Mouse (Mus musculus): ENCODE measurements around the gene Kcnj1. TPM values are rescaled to one million over a fixed set of nuclear protein-coding genes. Genes with fewer than 3 reads are reported as not detected.

Gene Kcnj1
- polyA plus RNA-seq, 1 experiment from 2014 or later, result not detected

GRCm38 (mm10) chr9:32448766-32449165 lies 76.5 kb downstream of the Kcnj1 start:
- Histone ChIP-seq H3K4me3 (ENCODE audit: low read depth, low read length) (no peak overlapping the region), H3K9me3 (ENCODE audit: control insufficient read depth, low read length) (no peaks in the 10 kb centered on the region), H3K4me2 (ENCODE audit: low read depth, low read length) (no peak overlapping the region), H3K36me3 (ENCODE audit: control insufficient read depth, insufficient read depth, low read length) (peaks cover 5% of the 10 kb centered on the region; the same call in 1 of the 2 replicates), H3K4me1 (ENCODE audit: control insufficient read depth, insufficient read depth, low read length) (no peaks in the 10 kb centered on the region; the same call in none of the 2 replicates), H3K27me3 (replicated peaks; ENCODE audit: control insufficient read depth, insufficient read depth, low read length) (no peaks in the 10 kb centered on the region), H3K9ac (ENCODE audit: low read depth, low read length) (no peak overlapping the region), H3K27ac (replicated peaks; ENCODE audit: low read depth, low read length) (no peak overlapping the region)
- no peak for DNase-seq (ENCODE audit: low spot score)
- 81% methylated on average over 5 of the region's 5 CpGs for WGBS
- ATAC-seq (ENCODE audit: low read depth), result no peak

Other genes starting within 250 kb of the Kcnj1 start
- 0.17 and 0.47 TPM in 2 replicates for gene Kcnj5, start 28.1 kb upstream of the Kcnj1 start, polyA plus RNA-seq (2014; fragmentation: Nextera tagmentation; extraction: Ambion mirVana)
- gene Fli1, start 170.4 kb downstream of the Kcnj1 start, polyA plus RNA-seq (2014; fragmentation: Nextera tagmentation; extraction: Ambion mirVana), result 18.8 and 22.9 TPM in 2 replicates

Data from embryonic facial prominence, embryonic 14.5 days (tissue).